Mouse (Mus musculus): ENCODE measurements around the gene A930002H24Rik. TPM values are rescaled to one million over a fixed set of nuclear protein-coding genes. Genes with fewer than 3 reads are reported as not detected.
A peak's percentile ranks its signal among the peaks of the same experiment; 100 is the strongest.

Gene A930002H24Rik
- polyA plus RNA-seq (2016; fragmentation: Nextera tagmentation; extraction: Ambion mirVana), result 0.91 and 1.1 TPM in 2 replicates

GRCm38 (mm10) chr17:63863647-63864149 is at the start of gene A930002H24Rik:
A930002H24Rik (minus strand) TSS chr17:63863791.
- ATAC-seq, result peak; percentile 100
- peak within 1 kb of the TSS; percentile 75 for H3K27ac ChIP-seq
- peaks cover 30% of the 10 kb centered on the region for H3K4me1 ChIP-seq
- H3K4me3 ChIP-seq, result peak within 1 kb of the TSS; percentile 84
- under 1% methylated on average over 55 of the region's 55 CpGs for WGBS (ENCODE audit: insufficient replicate concordance)
- 0 out of 2 replicates have a peak, but pooled peaks cover 9% of the 10 kb centered on the region for H3K27me3 ChIP-seq (replicated peaks)
- no peaks in the 10 kb centered on the region for H3K9me3 ChIP-seq (replicated peaks)
- H3K9ac ChIP-seq, result peak within 1 kb of the TSS; percentile 83
- no peaks in the 10 kb centered on the region for H3K36me3 ChIP-seq
- H3K4me2 ChIP-seq, result peak within 1 kb of the TSS; percentile 99

DNA sequence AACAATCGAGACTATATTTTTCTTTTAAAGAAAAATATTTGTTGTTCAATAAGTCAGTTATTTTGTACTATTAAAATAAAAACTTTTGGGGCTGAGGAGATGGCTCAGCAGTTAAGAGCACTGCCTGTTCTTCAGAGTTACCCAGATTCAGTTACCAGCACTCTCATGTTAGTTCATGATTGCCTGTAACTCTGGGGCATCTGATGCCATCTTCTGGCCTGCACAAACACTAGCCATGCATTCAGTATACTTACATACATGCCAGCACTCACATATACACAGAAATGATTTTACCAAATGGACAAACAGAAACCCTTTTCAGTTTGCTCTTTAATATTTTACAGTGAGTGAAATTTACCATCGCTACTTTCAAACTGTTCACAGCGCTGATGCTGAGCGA is 45.7 kb upstream of the A930002H24Rik start:
- H3K27ac ChIP-seq, result no peak overlapping the region
- H3K9ac ChIP-seq, result no peak overlapping the region
- 0 out of 2 replicates have a peak, but pooled peaks cover 8% of the 10 kb centered on the region for H3K36me3 ChIP-seq
- no peak overlapping the region for H3K4me3 ChIP-seq
- H3K4me2 ChIP-seq, result no peak overlapping the region
- 90% methylated on average over 4 of the region's 4 CpGs for WGBS (ENCODE audit: insufficient replicate concordance)
- no peaks in the 10 kb centered on the region for H3K27me3 ChIP-seq (replicated peaks)
- H3K9me3 ChIP-seq (replicated peaks), result no peaks in the 10 kb centered on the region
- H3K4me1 ChIP-seq, result no peaks in the 10 kb centered on the region
- ATAC-seq, result no peak

- WGBS (ENCODE audit: insufficient replicate concordance), result 67% methylated on average over 7 of the region's 7 CpGs
Measured at GRCm38 (mm10) chr17:63897050-63897449, 33.5 kb upstream of the A930002H24Rik start.

GRCm38 (mm10) chr17:63895829-63896228 is 32.2 kb upstream of the A930002H24Rik start:
- no peak overlapping the region for H3K4me2 ChIP-seq
- H3K27me3 ChIP-seq (replicated peaks), result no peaks in the 10 kb centered on the region
- H3K9ac ChIP-seq, result no peak overlapping the region
- 12% methylated on average over 3 of the region's 3 CpGs for WGBS (ENCODE audit: insufficient replicate concordance)
- peaks cover 17% of the 10 kb centered on the region for H3K4me1 ChIP-seq
- no peaks in the 10 kb centered on the region for H3K9me3 ChIP-seq (replicated peaks)
- H3K27ac ChIP-seq, result no peak overlapping the region
- peaks cover 8% of the 10 kb centered on the region; the same call in 1 of the 2 replicates for H3K36me3 ChIP-seq
- peak; percentile 68 for ATAC-seq
- H3K4me3 ChIP-seq, result no peak overlapping the region

More at GRCm38 (mm10) chr17:63897050-63897449, 33.5 kb upstream of the A930002H24Rik start:
- Histone ChIP-seq H3K4me1 (peaks cover 17% of the 10 kb centered on the region), H3K27me3 (replicated peaks) (no peaks in the 10 kb centered on the region), H3K4me3 (no peak overlapping the region), H3K9ac (no peak overlapping the region), H3K27ac (no peak overlapping the region), H3K9me3 (replicated peaks) (no peaks in the 10 kb centered on the region), H3K36me3 (peaks cover 8% of the 10 kb centered on the region; the same call in 1 of the 2 replicates), H3K4me2 (no peak overlapping the region)
- no peak for ATAC-seq

DNA sequence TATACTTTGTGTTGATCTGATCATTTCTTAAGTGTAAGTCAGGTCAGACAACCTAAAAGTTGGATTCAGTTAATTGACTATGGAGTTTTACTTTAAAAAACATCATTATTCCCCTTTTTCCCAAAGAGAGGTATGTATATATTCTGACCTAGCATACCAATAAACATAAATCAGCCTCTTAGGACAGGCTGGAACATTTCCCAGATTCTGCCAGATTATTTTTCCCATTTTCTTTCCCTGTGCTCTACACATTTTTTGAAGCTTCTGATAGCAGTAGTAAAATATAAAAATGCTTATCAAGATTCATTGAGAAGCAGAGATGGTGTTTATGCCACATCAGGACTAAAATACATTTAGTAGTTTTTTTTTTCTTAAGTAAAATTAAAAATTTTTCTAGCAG is 27.0 kb upstream of the A930002H24Rik start:
- no peak for ATAC-seq

DNA sequence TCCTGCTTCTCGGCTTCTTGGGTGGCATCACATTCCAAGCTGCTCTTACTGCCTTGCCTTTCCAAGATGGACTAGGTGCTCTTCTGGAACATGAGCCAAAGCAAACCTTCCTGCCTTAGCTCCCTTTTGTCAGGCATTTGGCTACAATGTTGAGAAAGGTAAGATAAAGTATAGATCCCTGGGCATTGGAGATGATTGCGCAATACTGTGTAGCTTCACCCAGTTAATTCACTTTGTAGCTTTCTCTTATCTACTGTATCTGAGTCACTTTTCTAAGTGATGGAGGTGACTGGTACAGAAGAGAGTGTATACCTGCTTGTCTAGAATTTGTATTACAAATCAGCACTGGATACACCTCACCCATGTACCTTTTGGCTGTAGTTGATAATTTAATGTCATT is 23.4 kb upstream of the A930002H24Rik start:
- Histone ChIP-seq H3K4me2 (no peak overlapping the region), H3K4me3 (no peak overlapping the region), H3K9me3 (replicated peaks) (no peaks in the 10 kb centered on the region), H3K27ac (no peak overlapping the region), H3K4me1 (peaks cover 18% of the 10 kb centered on the region; the same call in 1 of the 2 replicates), H3K27me3 (replicated peaks) (no peaks in the 10 kb centered on the region), H3K9ac (no peak overlapping the region), H3K36me3 (no peaks in the 10 kb centered on the region)
- 90% methylated on average over 2 of the region's 2 CpGs for WGBS (ENCODE audit: insufficient replicate concordance)
- no peak for ATAC-seq

More for the DNA sequence above, 27.0 kb upstream of the A930002H24Rik start:
- Histone ChIP-seq H3K36me3 (no peaks in the 10 kb centered on the region), H3K9ac (no peak overlapping the region), H3K9me3 (replicated peaks) (no peaks in the 10 kb centered on the region), H3K27ac (no peak overlapping the region), H3K4me3 (no peak overlapping the region), H3K27me3 (replicated peaks) (no peaks in the 10 kb centered on the region), H3K4me1 (peaks cover 27% of the 10 kb centered on the region; the same call in 1 of the 2 replicates), H3K4me2 (no peak overlapping the region)

DNA sequence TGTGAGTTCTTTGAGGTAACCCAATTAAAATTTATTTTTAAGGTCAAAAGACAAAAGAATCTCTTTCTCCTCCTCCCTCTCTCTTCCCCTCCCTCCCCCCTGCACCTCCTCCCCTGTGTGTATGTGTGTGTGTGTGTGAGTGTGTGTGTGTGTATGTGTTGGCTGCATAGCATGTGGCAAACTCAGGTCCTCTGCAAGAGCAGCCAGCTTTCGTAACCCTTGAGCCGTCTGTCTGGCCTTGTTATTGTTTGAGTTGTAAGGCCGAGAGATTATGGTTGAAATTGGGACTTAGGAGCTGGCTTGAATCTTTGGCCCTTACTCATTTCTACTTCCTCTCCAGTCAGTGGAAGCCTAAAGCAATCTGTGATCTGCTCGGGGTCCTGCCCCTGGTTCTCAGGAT is 16.4 kb upstream of the A930002H24Rik start:
- WGBS (ENCODE audit: insufficient replicate concordance), result 73% methylated on average over 4 of the region's 4 CpGs
- no peaks in the 10 kb centered on the region for H3K9me3 ChIP-seq (replicated peaks)
- no peak overlapping the region for H3K9ac ChIP-seq
- no peak overlapping the region for H3K27ac ChIP-seq
- no peaks in the 10 kb centered on the region for H3K36me3 ChIP-seq
- H3K4me1 ChIP-seq, result no peaks in the 10 kb centered on the region
- H3K27me3 ChIP-seq (replicated peaks), result no peaks in the 10 kb centered on the region
- no peak overlapping the region for H3K4me3 ChIP-seq
- no peak for ATAC-seq
- H3K4me2 ChIP-seq, result no peak overlapping the region

- Histone ChIP-seq H3K27me3 (replicated peaks) (no peaks in the 10 kb centered on the region), H3K9me3 (replicated peaks) (no peaks in the 10 kb centered on the region), H3K4me3 (no peak overlapping the region), H3K4me2 (no peak overlapping the region), H3K4me1 (no peaks in the 10 kb centered on the region), H3K36me3 (no peaks in the 10 kb centered on the region), H3K27ac (no peak overlapping the region), H3K9ac (no peak overlapping the region)
- WGBS (ENCODE audit: insufficient replicate concordance), result 80% methylated on average over 4 of the region's 4 CpGs
- ATAC-seq, result no peak
Measured at GRCm38 (mm10) chr17:63878889-63879288, 15.3 kb upstream of the A930002H24Rik start.

- no peak overlapping the region for H3K4me3 ChIP-seq
- no peaks in the 10 kb centered on the region for H3K36me3 ChIP-seq
- H3K27me3 ChIP-seq (replicated peaks), result no peaks in the 10 kb centered on the region
- no peak overlapping the region for H3K4me2 ChIP-seq
- H3K9me3 ChIP-seq (replicated peaks), result no peaks in the 10 kb centered on the region
- no peaks in the 10 kb centered on the region for H3K4me1 ChIP-seq
- 87% methylated on average over 7 of the region's 7 CpGs for WGBS (ENCODE audit: insufficient replicate concordance)
- no peak for ATAC-seq
- H3K9ac ChIP-seq, result no peak overlapping the region
- no peak overlapping the region for H3K27ac ChIP-seq
Measured at GRCm38 (mm10) chr17:63871773-63872172, 8.2 kb upstream of the A930002H24Rik start.

DNA sequence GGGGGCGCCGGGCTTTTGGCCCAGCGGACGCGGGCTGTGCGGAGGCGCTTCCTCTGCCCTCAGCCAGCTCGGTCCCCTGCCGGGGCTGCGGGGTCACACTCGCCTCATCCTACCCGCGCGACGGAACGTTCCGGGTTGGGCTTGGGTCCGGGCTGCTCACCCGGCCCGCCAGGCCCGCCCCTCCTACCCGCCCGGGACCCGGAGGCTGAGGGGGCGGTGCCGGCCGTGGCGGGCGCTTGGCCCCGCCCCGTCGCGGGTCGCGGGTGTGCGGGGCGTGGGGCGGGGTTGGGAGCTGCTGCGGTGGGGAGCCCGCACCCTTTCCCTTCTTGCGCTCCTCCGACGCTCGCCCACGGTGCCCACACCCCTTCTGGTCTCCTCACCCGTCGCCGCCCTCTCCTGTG is 580 bp upstream of the A930002H24Rik start:
- Histone ChIP-seq H3K4me1 (peaks cover 30% of the 10 kb centered on the region), H3K27ac (peak overlapping the region; percentile 70), H3K9ac (peak overlapping the region; percentile 83), H3K4me3 (peak overlapping the region; percentile 84), H3K4me2 (peak overlapping the region; percentile 99), H3K36me3 (no peaks in the 10 kb centered on the region), H3K27me3 (replicated peaks) (0 out of 2 replicates have a peak, but pooled peaks cover 8% of the 10 kb centered on the region), H3K9me3 (replicated peaks) (no peaks in the 10 kb centered on the region)
- ATAC-seq, result peak; percentile 62
- WGBS (ENCODE audit: insufficient replicate concordance), result under 1% methylated on average over 46 of the region's 48 CpGs

DNA sequence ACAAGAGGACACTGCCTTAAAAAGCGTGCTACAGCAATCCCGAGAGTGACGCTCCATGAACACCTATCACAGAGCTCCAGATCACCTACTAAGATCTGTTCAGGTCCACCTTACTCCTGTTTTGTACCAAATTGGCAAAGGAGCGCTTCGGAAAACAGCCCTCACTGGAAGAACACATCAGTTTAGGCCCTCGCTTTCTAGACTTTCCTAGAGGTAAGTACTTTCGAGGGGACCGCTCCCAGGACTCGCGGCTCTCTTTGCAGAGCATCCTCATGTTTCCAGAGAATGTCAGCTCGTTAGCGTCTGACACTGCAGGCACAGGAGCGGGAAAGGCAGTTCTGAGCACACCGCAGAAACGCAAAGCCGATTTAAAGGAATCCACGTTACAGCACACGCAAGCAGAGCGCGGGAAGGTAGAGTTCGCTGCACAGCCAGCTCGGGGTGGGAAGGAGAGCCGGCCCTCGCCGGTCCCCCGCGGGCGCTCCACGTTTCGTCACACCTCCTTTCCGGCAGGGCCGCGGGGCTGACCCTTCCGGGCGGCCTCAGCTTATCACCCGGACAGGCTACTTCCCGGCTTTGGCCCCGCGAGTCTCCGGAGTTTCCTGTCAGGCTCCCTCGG is 470 bp downstream of the A930002H24Rik start, which contains the start of gene Fer:
Gene Fer, plus strand, starts transcription at position 51 of the 619 bp plus-strand sequence.
- 1% methylated on average over 41 of the region's 41 CpGs for WGBS (ENCODE audit: insufficient replicate concordance)
- peak within 1 kb of the TSS; percentile 84 for H3K4me3 ChIP-seq
- H3K27ac ChIP-seq, result peak within 1 kb of the TSS; percentile 75
- no peaks in the 10 kb centered on the region for H3K36me3 ChIP-seq
- peaks cover 30% of the 10 kb centered on the region for H3K4me1 ChIP-seq
- peak within 1 kb of the TSS; percentile 83 for H3K9ac ChIP-seq
- H3K4me2 ChIP-seq, result peak within 1 kb of the TSS; percentile 99
- peak; percentile 43 for ATAC-seq
- H3K9me3 ChIP-seq (replicated peaks), result no peaks in the 10 kb centered on the region
- H3K27me3 ChIP-seq (replicated peaks), result 0 out of 2 replicates have a peak, but pooled peaks cover 9% of the 10 kb centered on the region

DNA sequence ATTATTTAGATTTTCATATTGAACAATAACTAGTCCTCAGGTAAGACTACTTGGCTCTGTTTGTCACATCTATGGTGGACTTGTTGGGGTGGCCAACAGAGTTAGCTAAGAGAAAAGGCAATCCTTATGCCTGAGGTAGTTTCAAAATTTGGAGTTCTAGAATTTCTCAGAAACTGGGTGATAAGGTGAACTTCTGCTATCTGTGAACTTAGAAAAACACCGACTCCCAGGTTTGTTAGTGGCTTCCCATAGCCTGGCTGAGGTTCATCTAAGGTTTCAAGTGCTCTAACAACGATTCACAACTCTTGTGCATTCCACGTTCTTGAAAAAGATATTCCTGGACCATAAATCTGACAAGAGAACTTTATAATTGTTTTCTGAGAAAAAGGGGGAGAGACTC is 1.2 kb downstream of the A930002H24Rik start:
- Histone ChIP-seq H3K27ac (no peak overlapping the region), H3K4me3 (peak overlapping the region; percentile 84; the same call in 1 of the 2 replicates), H3K9me3 (replicated peaks) (no peaks in the 10 kb centered on the region), H3K27me3 (replicated peaks) (0 out of 2 replicates have a peak, but pooled peaks cover 9% of the 10 kb centered on the region), H3K4me2 (peak overlapping the region; percentile 99), H3K4me1 (peaks cover 30% of the 10 kb centered on the region), H3K36me3 (no peaks in the 10 kb centered on the region), H3K9ac (no peak overlapping the region)
- WGBS (ENCODE audit: insufficient replicate concordance), result 16% methylated on average over 3 of the region's 3 CpGs
- no peak for ATAC-seq

Measured in liver, embryonic 12.5 days (tissue).